Mouse (Mus musculus) neural tube, embryonic 15.5 days (tissue): Measurements from ENCODE around the gene Vegfa. TPM values are rescaled to one million over a fixed set of nuclear protein-coding genes. Genes with fewer than 3 reads are reported as not detected.
"Not testable (repeated sequence)": the region's sequence is repeated elsewhere in the genome, so short reads cannot be mapped to it uniquely, and the experiment has no call there.

Source experiments
- ATAC-seq: fragments of 200-750 bp; cut with Nextera tagmentation; 2 replicates; pipeline ENCODE4 v1.8.0; 2017; ENCODE audit warnings: mild to moderate bottlenecking, moderate TSS enrichment, moderate library complexity; ENCODE audit not compliant: low FRiP score
- H3K27ac ChIP-seq: fragments of 300-500 bp; sonication (generic); replicated peaks from 2 replicates; pipeline ENCODE4 v1.5.1; 2015; ENCODE audit warnings: mild to moderate bottlenecking, inconsistent platforms
- H3K27me3 ChIP-seq: fragments of 300-500 bp; sonication (generic); replicated peaks from 2 replicates; pipeline ENCODE4 v1.6.1; 2015; ENCODE audit warnings: inconsistent platforms
- H3K36me3 ChIP-seq: fragments of 300-500 bp; sonication (generic); 2 replicates; pipeline ENCODE4 v1.6.1; 2015; ENCODE audit warnings: inconsistent platforms
- H3K4me1 ChIP-seq: fragments of 300-500 bp; sonication (generic); 2 replicates; pipeline ENCODE4 v1.6.1; 2015; ENCODE audit warnings: inconsistent platforms
- H3K4me2 ChIP-seq: fragments of 300-500 bp; sonication (generic); 2 replicates; pipeline ENCODE4 v1.6.1; 2015; ENCODE audit warnings: inconsistent platforms, mild to moderate bottlenecking, moderate library complexity
- H3K4me3 ChIP-seq: fragments of 300-500 bp; sonication (generic); replicated peaks from 2 replicates; pipeline ENCODE4 v1.5.1; 2015; ENCODE audit warnings: mild to moderate bottlenecking, inconsistent platforms
- H3K9ac ChIP-seq: fragments of 300-500 bp; sonication (generic); replicated peaks from 2 replicates; pipeline ENCODE4 v1.6.1; 2015; ENCODE audit warnings: mild to moderate bottlenecking, inconsistent platforms
- H3K9me3 ChIP-seq: fragments of 300-500 bp; sonication (generic); replicated peaks from 2 replicates; pipeline ENCODE4 v1.6.1; 2016; ENCODE audit warnings: inconsistent platforms
- WGBS: fragments of 180-500 bp; shearing (Covaris S2); methylation state at CpG from one replicate; pipeline ENCODE4 v1.1.7; 2015; ENCODE audit warnings: mixed read lengths; 5-methylcytosine and 5-hydroxymethylcytosine counted together
- polyA plus RNA-seq: library from polyadenylated mRNA; unstranded; fragments of >200 nt; fragmentation: Nextera tagmentation; extraction: Ambion mirVana; gene quantifications from 2 replicates; pipeline ENCODE4 v1.2.1, GENCODE M21; 2015

Vegfa gene
- polyA plus RNA-seq, 1 experiment from 2014 or later = 4.8 TPM

GRCm38 (mm10) chr17:45983185-45983584, 49.0 kb downstream of the Vegfa start:
- 98% methylated on average over 1 of the region's 1 CpGs for WGBS
- H3K4me2 ChIP-seq, ATAC-seq, H3K27me3 ChIP-seq, H3K4me1 ChIP-seq, H3K36me3 ChIP-seq, H3K27ac ChIP-seq, H3K9ac ChIP-seq, H3K9me3 ChIP-seq, H3K4me3 ChIP-seq: not testable (repeated sequence)

- 67% methylated on average over 1 of the region's 1 CpGs for WGBS
- Histone ChIP-seq H3K9ac (no peak overlapping the region), H3K4me1 (no peaks in the 10 kb centered on the region), H3K36me3 (no peaks in the 10 kb centered on the region), H3K4me2 (no peak overlapping the region), H3K4me3 (no peak overlapping the region), H3K9me3 (no peaks in the 10 kb centered on the region), H3K27me3 (no peaks in the 10 kb centered on the region), H3K27ac (no peak overlapping the region)
- ATAC-seq = no peak
These were observed 50.3 kb downstream of the Vegfa start for GRCm38 (mm10) chr17:45981841-45982240.

- Histone ChIP-seq H3K27ac (no peak overlapping the region), H3K36me3 (no peaks in the 10 kb centered on the region), H3K4me1 (no peaks in the 10 kb centered on the region), H3K9me3 (no peaks in the 10 kb centered on the region), H3K9ac (no peak overlapping the region), H3K4me2 (no peak overlapping the region), H3K27me3 (no peaks in the 10 kb centered on the region), H3K4me3 (no peak overlapping the region)
- 74% methylated on average over 10 of the region's 10 CpGs for WGBS
- ATAC-seq = no peak
These were observed 53.0 kb downstream of the Vegfa start for GRCm38 (mm10) chr17:45979025-45979805.

- H3K9ac ChIP-seq = no peak overlapping the region
- H3K36me3 ChIP-seq = no peaks in the 10 kb centered on the region
- no peaks in the 10 kb centered on the region for H3K27me3 ChIP-seq
- no peak overlapping the region for H3K4me3 ChIP-seq
- no peak overlapping the region for H3K4me2 ChIP-seq
- H3K4me1 ChIP-seq = no peaks in the 10 kb centered on the region
- no peak overlapping the region for H3K27ac ChIP-seq
- no peak for ATAC-seq
- 73% methylated on average over 7 of the region's 7 CpGs for WGBS
- no peaks in the 10 kb centered on the region for H3K9me3 ChIP-seq
These were observed 57.7 kb downstream of the Vegfa start for GRCm38 (mm10) chr17:45974461-45974860.

- Histone ChIP-seq H3K4me3 (no peak overlapping the region), H3K27ac (no peak overlapping the region), H3K9me3 (no peaks in the 10 kb centered on the region), H3K4me1 (no peaks in the 10 kb centered on the region), H3K9ac (no peak overlapping the region), H3K4me2 (no peak overlapping the region), H3K27me3 (no peaks in the 10 kb centered on the region), H3K36me3 (no peaks in the 10 kb centered on the region)
- WGBS = 90% methylated on average over 7 of the region's 7 CpGs
- no peak for ATAC-seq
These were observed 59.0 kb downstream of the Vegfa start for GRCm38 (mm10) chr17:45973214-45973613.

GRCm38 (mm10) chr17:45972405-45972804, 59.8 kb downstream of the Vegfa start:
- no peak for ATAC-seq
- H3K4me2 ChIP-seq = no peak overlapping the region
- H3K27ac ChIP-seq = no peak overlapping the region
- H3K9ac ChIP-seq = no peak overlapping the region
- WGBS = 79% methylated on average over 7 of the region's 7 CpGs
- no peaks in the 10 kb centered on the region for H3K9me3 ChIP-seq
- H3K4me3 ChIP-seq = no peak overlapping the region
- no peaks in the 10 kb centered on the region for H3K36me3 ChIP-seq
- H3K27me3 ChIP-seq = no peaks in the 10 kb centered on the region
- no peaks in the 10 kb centered on the region for H3K4me1 ChIP-seq

- Histone ChIP-seq H3K4me3 (no peak overlapping the region), H3K27ac (no peak overlapping the region), H3K9me3 (no peaks in the 10 kb centered on the region), H3K27me3 (no peaks in the 10 kb centered on the region), H3K36me3 (no peaks in the 10 kb centered on the region), H3K4me2 (no peak overlapping the region), H3K9ac (no peak overlapping the region), H3K4me1 (no peaks in the 10 kb centered on the region)
- no peak for ATAC-seq
- 91% methylated on average over 6 of the region's 6 CpGs for WGBS
These were observed 60.4 kb downstream of the Vegfa start for GRCm38 (mm10) chr17:45971800-45972199.

GRCm38 (mm10) chr17:45970741-45971550, 61.2 kb downstream of the Vegfa start:
- 85% methylated on average over 17 of the region's 17 CpGs for WGBS
- Histone ChIP-seq H3K4me1 (no peaks in the 10 kb centered on the region), H3K4me2 (no peak overlapping the region), H3K9ac (no peak overlapping the region), H3K27me3 (no peaks in the 10 kb centered on the region), H3K9me3 (no peaks in the 10 kb centered on the region), H3K27ac (no peak overlapping the region), H3K36me3 (no peaks in the 10 kb centered on the region), H3K4me3 (no peak overlapping the region)
- ATAC-seq = no peak

- Histone ChIP-seq H3K4me3 (no peak overlapping the region), H3K4me1 (no peaks in the 10 kb centered on the region), H3K4me2 (no peak overlapping the region), H3K27me3 (no peaks in the 10 kb centered on the region), H3K27ac (no peak overlapping the region), H3K9me3 (no peaks in the 10 kb centered on the region), H3K36me3 (no peaks in the 10 kb centered on the region), H3K9ac (no peak overlapping the region)
- WGBS = 64% methylated on average over 8 of the region's 8 CpGs
- ATAC-seq = no peak
These were observed 62.6 kb downstream of the Vegfa start for GRCm38 (mm10) chr17:45969596-45969995.

- H3K9ac ChIP-seq = no peak overlapping the region
- H3K4me2 ChIP-seq = no peak overlapping the region
- H3K27ac ChIP-seq = no peak overlapping the region
- no peaks in the 10 kb centered on the region for H3K9me3 ChIP-seq
- no peaks in the 10 kb centered on the region for H3K36me3 ChIP-seq
- ATAC-seq = no peak
- H3K27me3 ChIP-seq = no peaks in the 10 kb centered on the region
- no peak overlapping the region for H3K4me3 ChIP-seq
- no peaks in the 10 kb centered on the region for H3K4me1 ChIP-seq
- 88% methylated on average over 11 of the region's 11 CpGs for WGBS
These were observed 63.8 kb downstream of the Vegfa start for GRCm38 (mm10) chr17:45968341-45968740.
